Mouse (Mus musculus): ENCODE measurements around the gene Sox6.

DNA sequence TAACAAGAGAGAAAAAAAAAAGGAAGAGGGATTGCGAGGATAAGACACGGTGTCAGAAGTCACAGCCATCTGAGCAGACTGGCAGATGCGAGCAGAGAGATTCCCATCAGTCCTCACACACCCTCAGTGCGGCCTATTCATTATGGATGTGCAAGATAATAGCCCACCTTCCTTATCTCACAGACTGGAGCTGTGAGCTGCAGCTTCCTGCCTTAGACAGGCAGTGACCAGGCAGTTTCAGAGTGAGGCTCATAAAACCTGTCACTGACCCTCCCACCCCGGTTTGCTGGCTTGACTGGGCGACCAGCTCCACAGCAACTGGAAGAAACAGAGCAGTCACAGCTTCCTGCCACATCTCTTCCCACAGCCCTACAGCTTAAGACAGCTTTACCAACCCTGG is 96.8 kb downstream of the Sox6 start:
- TF ChIP-seq CTCF (IDR thresholded peaks at IDR 0.05; ENCODE audit: low read depth, low read length) (no peak), GATA1 (IDR thresholded peaks at IDR 0.05; ENCODE audit: borderline replicate concordance, low read length) (no peak), POLR2AphosphoS5 (IDR thresholded peaks at IDR 0.05; ENCODE audit: insufficient replicate concordance, low read depth, low read length) (no peak), TAL1 (conservative IDR thresholded peaks at IDR 0.05; ENCODE audit: low read depth, low read length) (peak; percentile 95)

All from G1E (cell line).